Mouse (Mus musculus): ENCODE data around the gene Gpcpd1. TPM values are rescaled to one million over a fixed set of nuclear protein-coding genes. Genes with fewer than 3 reads are reported as not detected.

The Gpcpd1 gene
- polyA plus RNA-seq, 2 experiments, result 34.6 to 43.4 TPM

DNA sequence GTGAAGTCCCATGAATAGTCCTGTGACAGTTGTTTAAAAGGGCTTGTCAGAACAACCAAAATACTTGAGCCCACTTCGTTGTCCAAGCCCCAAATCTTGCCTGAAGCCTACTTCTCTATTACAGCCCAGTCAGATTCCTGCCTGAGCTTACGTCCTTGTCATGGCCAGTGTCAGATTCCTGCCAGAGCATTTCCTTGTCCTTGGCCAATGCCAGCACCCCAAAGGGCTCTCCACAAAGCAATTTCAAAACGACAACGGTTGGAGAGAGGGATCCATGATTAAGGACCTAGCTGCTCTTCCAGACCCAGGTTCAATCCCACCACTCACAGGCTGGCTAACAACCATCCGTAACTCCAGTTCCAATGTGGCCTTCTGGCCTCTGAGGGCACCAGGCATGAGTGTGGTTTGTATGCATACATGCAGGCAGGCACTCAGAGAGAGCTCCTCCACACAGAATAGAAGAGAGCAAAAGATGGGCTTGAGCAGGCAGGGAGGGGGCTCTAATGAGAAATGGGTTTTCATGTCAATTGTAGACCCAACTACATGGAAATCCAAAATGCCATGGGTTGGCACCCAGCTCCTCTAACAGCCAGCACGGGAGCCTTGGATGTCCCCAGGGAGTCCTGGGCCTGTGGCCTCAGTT is 70.2 kb downstream of the Gpcpd1 start:
- Histone ChIP-seq H3K4me1 (ENCODE audit: control insufficient read depth, insufficient read depth, low read length) (no peaks in the 10 kb centered on the region), H3K9ac (ENCODE audit: low read depth, low read length, severe bottlenecking) (no peak overlapping the region), H3K27me3 (ENCODE audit: control insufficient read depth, insufficient read depth, low read length) (no peaks in the 10 kb centered on the region), H3K9me3 (ENCODE audit: control insufficient read depth, low read length) (no peaks in the 10 kb centered on the region), H3K36me3 (ENCODE audit: control insufficient read depth, insufficient read depth, low read length) (no peaks in the 10 kb centered on the region), H3K4me3 (replicated peaks; ENCODE audit: low read length) (no peak overlapping the region), H3K4me2 (replicated peaks; ENCODE audit: low read depth, low read length, severe bottlenecking) (no peak overlapping the region), H3K27ac (replicated peaks; ENCODE audit: low read depth, low read length) (no peak overlapping the region)
- TF ChIP-seq POLR2A (IDR thresholded peaks at IDR 0.05; ENCODE audit: borderline replicate concordance, extremely low read depth, insufficient read depth, insufficient read length), result no peak
- 86% methylated on average over 6 of the region's 6 CpGs for WGBS
- DNase-seq (ENCODE audit: low spot score), result no peak
- no peak for ATAC-seq (ENCODE audit: low FRiP score, low read depth)

DNA sequence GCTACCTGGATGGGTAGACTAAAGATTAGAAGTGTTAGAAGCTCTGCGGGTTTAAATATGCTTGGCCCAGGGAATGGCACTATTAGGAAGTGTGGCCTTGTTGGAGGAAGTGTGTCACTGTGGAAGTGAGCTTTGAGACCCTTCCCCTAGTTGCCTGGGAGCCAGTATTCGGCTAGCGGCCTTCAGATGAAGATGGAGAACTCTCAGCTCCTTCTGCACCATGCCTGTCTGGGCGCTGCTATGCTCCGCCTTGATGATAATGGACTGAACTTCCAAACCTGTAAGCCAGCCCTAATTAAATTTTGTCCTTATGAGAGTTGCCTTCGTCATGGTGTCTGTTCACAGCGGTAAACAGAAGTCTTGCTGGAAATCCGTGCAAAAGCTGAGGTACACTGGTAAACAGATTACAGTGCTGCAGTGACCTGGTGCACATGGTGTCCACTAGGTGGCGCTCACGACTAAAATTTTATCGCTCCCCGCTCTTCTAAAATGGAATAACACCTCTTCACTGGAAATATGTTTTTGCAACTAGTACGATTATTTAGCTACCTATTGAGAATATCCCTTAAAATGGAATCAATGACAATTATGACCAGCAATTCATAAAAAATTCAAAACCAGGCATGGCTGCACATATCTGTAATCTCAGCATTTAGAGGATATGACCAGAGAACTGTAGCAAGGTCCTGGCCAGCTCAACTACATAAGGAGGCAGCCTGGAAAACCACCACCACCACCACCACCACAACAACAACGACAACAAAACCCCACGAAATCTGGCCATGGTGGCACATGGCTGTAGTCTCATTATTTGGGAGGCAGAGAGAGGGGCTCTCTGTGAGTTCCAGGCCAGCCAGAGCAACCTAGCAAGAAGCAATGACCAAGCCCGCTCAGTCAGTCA is 71.1 kb downstream of the Gpcpd1 start:
- H3K9ac ChIP-seq (ENCODE audit: low read depth, low read length, severe bottlenecking), result no peak overlapping the region
- no peak for ATAC-seq (ENCODE audit: low FRiP score, low read depth)
- DNase-seq (ENCODE audit: low spot score), result peak; percentile 87
- no peak overlapping the region for H3K4me3 ChIP-seq (replicated peaks; ENCODE audit: low read length)
- no peaks in the 10 kb centered on the region for H3K36me3 ChIP-seq (ENCODE audit: control insufficient read depth, insufficient read depth, low read length)
- H3K4me1 ChIP-seq (ENCODE audit: control insufficient read depth, insufficient read depth, low read length), result no peaks in the 10 kb centered on the region
- no peak overlapping the region for H3K4me2 ChIP-seq (replicated peaks; ENCODE audit: low read depth, low read length, severe bottlenecking)
- no peak overlapping the region for H3K27ac ChIP-seq (replicated peaks; ENCODE audit: low read depth, low read length)
- H3K27me3 ChIP-seq (ENCODE audit: control insufficient read depth, insufficient read depth, low read length), result no peaks in the 10 kb centered on the region
- WGBS, result 30% methylated on average over 16 of the region's 16 CpGs
- H3K9me3 ChIP-seq (ENCODE audit: control insufficient read depth, low read length), result no peaks in the 10 kb centered on the region
- no peak for TF ChIP-seq POLR2A (IDR thresholded peaks at IDR 0.05; ENCODE audit: borderline replicate concordance, extremely low read depth, insufficient read depth, insufficient read length)

DNA sequence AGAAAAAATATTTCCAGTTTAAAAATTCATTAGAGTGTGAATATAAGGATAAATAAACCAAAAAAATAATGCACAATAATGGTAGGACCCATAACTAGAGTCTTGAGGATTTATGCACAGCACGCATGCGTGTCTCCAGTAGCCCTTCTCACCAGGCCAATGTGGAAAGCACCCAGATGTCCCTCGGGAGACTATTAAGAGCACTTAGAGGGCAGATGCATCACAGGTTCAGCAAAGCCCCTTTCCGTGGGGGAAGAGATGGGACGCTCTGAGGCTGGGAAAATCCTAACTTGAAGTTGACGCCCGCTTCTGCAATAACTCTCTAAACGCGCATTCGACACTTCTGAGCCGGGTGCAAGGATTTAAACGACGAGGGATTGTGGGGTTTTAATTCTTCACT is 71.9 kb downstream of the Gpcpd1 start:
- ATAC-seq (ENCODE audit: low FRiP score, low read depth), result no peak

DNA sequence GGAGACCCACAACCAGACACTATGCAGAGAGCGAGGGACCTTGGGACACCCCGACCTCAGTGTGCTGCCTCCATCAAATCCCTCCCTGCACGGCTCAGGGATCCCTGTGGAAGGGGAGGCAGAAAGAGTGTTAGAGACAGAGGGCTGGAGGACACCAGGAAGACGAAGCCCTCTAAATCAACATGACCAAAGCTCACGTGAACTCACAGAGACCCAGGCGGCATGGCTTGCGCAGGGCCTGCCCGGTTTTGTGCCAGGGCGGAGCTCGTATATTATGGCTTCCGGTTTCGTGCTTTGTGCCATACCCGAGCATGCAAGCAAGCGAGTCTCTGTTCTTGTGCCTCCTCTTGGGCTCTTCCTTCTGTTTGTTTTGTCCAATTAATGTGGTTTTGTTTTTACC is 72.5 kb downstream of the Gpcpd1 start:
- DNase-seq (ENCODE audit: low spot score) (no peak), ATAC-seq (ENCODE audit: low FRiP score, low read depth) (no peak)
- Histone ChIP-seq H3K9me3 (ENCODE audit: control insufficient read depth, low read length) (no peaks in the 10 kb centered on the region), H3K27ac (replicated peaks; ENCODE audit: low read depth, low read length) (no peak overlapping the region), H3K27me3 (ENCODE audit: control insufficient read depth, insufficient read depth, low read length) (no peaks in the 10 kb centered on the region), H3K4me3 (replicated peaks; ENCODE audit: low read length) (no peak overlapping the region), H3K4me1 (ENCODE audit: control insufficient read depth, insufficient read depth, low read length) (no peaks in the 10 kb centered on the region), H3K4me2 (replicated peaks; ENCODE audit: low read depth, low read length, severe bottlenecking) (no peak overlapping the region), H3K36me3 (ENCODE audit: control insufficient read depth, insufficient read depth, low read length) (no peaks in the 10 kb centered on the region), H3K9ac (ENCODE audit: low read depth, low read length, severe bottlenecking) (no peak overlapping the region)
- no peak for TF ChIP-seq POLR2A (IDR thresholded peaks at IDR 0.05; ENCODE audit: borderline replicate concordance, extremely low read depth, insufficient read depth, insufficient read length)
- WGBS, result 85% methylated on average over 14 of the region's 14 CpGs

More for the DNA sequence above, 71.9 kb downstream of the Gpcpd1 start:
- Histone ChIP-seq H3K4me2 (replicated peaks; ENCODE audit: low read depth, low read length, severe bottlenecking) (no peak overlapping the region), H3K27me3 (ENCODE audit: control insufficient read depth, insufficient read depth, low read length) (no peaks in the 10 kb centered on the region), H3K4me3 (replicated peaks; ENCODE audit: low read length) (no peak overlapping the region), H3K27ac (replicated peaks; ENCODE audit: low read depth, low read length) (no peak overlapping the region), H3K36me3 (ENCODE audit: control insufficient read depth, insufficient read depth, low read length) (no peaks in the 10 kb centered on the region), H3K4me1 (ENCODE audit: control insufficient read depth, insufficient read depth, low read length) (no peaks in the 10 kb centered on the region), H3K9me3 (ENCODE audit: control insufficient read depth, low read length) (no peaks in the 10 kb centered on the region), H3K9ac (ENCODE audit: low read depth, low read length, severe bottlenecking) (no peak overlapping the region)
- TF ChIP-seq POLR2A (IDR thresholded peaks at IDR 0.05; ENCODE audit: borderline replicate concordance, extremely low read depth, insufficient read depth, insufficient read length), result no peak
- 77% methylated on average over 13 of the region's 13 CpGs for WGBS
- no peak for DNase-seq (ENCODE audit: low spot score)

DNA sequence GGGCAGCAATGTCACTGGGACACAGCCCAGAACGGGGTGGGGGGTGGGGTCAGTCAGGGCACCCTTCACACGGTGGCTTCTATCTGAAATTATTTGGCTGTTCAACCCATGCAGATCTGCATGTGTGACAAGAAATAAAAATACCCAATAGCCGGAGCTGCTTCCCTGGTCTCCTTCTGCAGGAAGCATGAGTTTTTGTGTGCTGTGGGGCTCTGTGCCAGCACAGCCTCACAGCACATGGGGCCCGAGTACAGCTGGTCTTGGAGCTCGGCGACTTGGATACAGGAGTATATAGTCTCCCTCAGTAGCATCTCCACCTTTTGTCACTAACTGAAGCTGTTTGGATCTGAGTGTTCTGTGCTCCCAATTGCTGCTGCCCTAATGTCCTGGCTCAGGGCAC is 73.2 kb downstream of the Gpcpd1 start:
- H3K9me3 ChIP-seq (ENCODE audit: control insufficient read depth, low read length), result no peaks in the 10 kb centered on the region
- no peaks in the 10 kb centered on the region for H3K36me3 ChIP-seq (ENCODE audit: control insufficient read depth, insufficient read depth, low read length)
- H3K27ac ChIP-seq (replicated peaks; ENCODE audit: low read depth, low read length), result no peak overlapping the region
- H3K27me3 ChIP-seq (ENCODE audit: control insufficient read depth, insufficient read depth, low read length), result no peaks in the 10 kb centered on the region
- TF ChIP-seq POLR2A (IDR thresholded peaks at IDR 0.05; ENCODE audit: borderline replicate concordance, extremely low read depth, insufficient read depth, insufficient read length), result no peak
- H3K4me1 ChIP-seq (ENCODE audit: control insufficient read depth, insufficient read depth, low read length), result no peaks in the 10 kb centered on the region
- ATAC-seq (ENCODE audit: low FRiP score, low read depth) (no peak), DNase-seq (ENCODE audit: low spot score) (no peak)
- no peak overlapping the region for H3K4me3 ChIP-seq (replicated peaks; ENCODE audit: low read length)
- WGBS, result 61% methylated on average over 6 of the region's 6 CpGs
- no peak overlapping the region for H3K4me2 ChIP-seq (replicated peaks; ENCODE audit: low read depth, low read length, severe bottlenecking)
- H3K9ac ChIP-seq (ENCODE audit: low read depth, low read length, severe bottlenecking), result no peak overlapping the region

All from limb, embryonic 14.5 days (tissue).